Mouse (Mus musculus): ENCODE measurements around the gene Rpl7a.

The Rpl7a gene

DNA sequence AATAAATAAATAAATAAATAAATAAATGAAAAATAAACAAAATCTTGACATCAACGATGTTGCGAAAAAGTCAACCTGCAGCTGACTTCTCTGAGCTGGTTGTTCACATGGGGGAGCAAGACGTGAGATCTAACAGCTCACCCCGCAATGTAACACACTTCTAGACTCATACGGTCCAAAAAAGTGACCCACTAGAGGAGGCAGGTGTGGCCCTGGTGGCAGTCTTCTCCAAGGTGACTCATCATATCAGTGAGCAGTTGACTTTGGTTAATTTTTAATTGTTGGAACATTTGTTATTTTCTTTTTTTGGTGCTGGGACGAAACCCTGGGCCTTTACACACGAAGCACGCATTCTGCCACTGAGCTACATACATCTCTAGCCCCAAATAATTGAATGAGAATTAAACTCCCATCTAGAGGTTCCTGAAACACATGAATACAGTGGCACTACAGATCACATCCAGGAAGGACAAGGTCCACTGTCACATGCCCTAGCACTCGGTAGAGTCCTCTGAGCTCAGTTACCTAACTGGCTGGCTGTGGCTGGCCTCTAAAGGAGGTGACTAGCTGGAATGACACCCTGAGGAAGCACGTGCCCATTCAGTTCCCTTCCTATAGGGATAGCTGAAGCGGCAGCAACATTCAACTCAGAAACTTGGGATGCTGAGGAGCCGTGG lies 46.4 kb downstream of the Rpl7a start:
- DNase-seq: no peak

GRCm38 (mm10) chr2:26957488-26957859 lies 46.9 kb downstream of the Rpl7a start:
- no peak for DNase-seq

GRCm38 (mm10) chr2:26960756-26961155 lies 50.2 kb downstream of the Rpl7a start:
- DNase-seq: peak; percentile 37 to 60

All from kidney, postnatal 4 days (tissue).